Mouse (Mus musculus) heart, postnatal 0 days (tissue): ENCODE results near the gene Col11a2.

Experiments
- CTCF ChIP-seq: IDR thresholded peaks from 2 replicates; pipeline ENCODE4 v1.5.1; 2016; ENCODE audit warnings: antibody characterized with exemption, control low read depth, low read depth
- EP300 ChIP-seq: IDR thresholded peaks from 2 replicates; pipeline ENCODE4 v1.6.1; 2016; ENCODE audit warnings: antibody characterized with exemption, low read depth

DNA sequence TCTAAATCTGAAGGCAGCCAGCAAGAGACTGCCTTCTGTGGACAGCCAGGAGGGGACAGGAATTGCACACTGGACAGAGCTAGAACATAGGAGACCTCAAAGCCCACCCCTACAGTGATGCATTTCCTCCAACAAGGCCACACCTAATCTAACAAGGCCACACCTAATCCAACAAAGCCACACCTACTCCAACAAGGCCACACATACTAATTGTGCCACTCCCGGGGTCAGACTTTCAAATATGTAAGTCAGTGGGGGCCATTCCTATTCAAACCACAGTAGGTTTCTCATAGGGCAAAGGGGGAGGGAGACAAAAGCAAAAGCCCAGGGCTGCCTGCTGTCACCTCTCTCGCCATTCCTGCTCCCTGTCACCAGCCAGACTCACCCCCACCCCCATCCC, 48.1 kb downstream of the Col11a2 start:
- TF ChIP-seq CTCF (no peak), EP300 (no peak)
